Mouse (Mus musculus): ENCODE measurements around the gene Slfn1.
"Not testable (repeated sequence)": the region's sequence is repeated elsewhere in the genome, so short reads cannot be mapped to it uniquely, and the experiment has no call there.

Gene Slfn1

GRCm38 (mm10) chr11:83116597-83117227 is at the start of gene Slfn1:
Gene Slfn1, plus strand, starts transcription at chr11:83116849.
- DNase-seq (ENCODE audit: low spot score): no peak

GRCm38 (mm10) chr11:83067982-83068694 is 48.5 kb upstream of the Slfn1 start:
- no peak for DNase-seq (ENCODE audit: low spot score)

- DNase-seq (ENCODE audit: low spot score): no peak
Observed at GRCm38 (mm10) chr11:83070321-83070970, 46.2 kb upstream of the Slfn1 start.

GRCm38 (mm10) chr11:83077714-83078422 is 38.8 kb upstream of the Slfn1 start:
- no peak for DNase-seq (ENCODE audit: low spot score)

GRCm38 (mm10) chr11:83078423-83079140 is 38.1 kb upstream of the Slfn1 start:
- DNase-seq (ENCODE audit: low spot score): no peak

- no peak for DNase-seq (ENCODE audit: low spot score)
Observed at GRCm38 (mm10) chr11:83079487-83080199, 37.0 kb upstream of the Slfn1 start.

GRCm38 (mm10) chr11:83082741-83083473 is 33.7 kb upstream of the Slfn1 start:
- no peak for DNase-seq (ENCODE audit: low spot score)

- DNase-seq (ENCODE audit: low spot score): no peak
Observed at GRCm38 (mm10) chr11:83084161-83084560, 32.5 kb upstream of the Slfn1 start.

- DNase-seq (ENCODE audit: low spot score): no peak
Observed at GRCm38 (mm10) chr11:83084761-83085160, 31.9 kb upstream of the Slfn1 start.

- no peak for DNase-seq (ENCODE audit: low spot score)
Observed at GRCm38 (mm10) chr11:83115138-83115537, 1.5 kb upstream of the Slfn1 start.

- DNase-seq (ENCODE audit: low spot score): no peak
Observed at GRCm38 (mm10) chr11:83118056-83118455, 1.4 kb downstream of the Slfn1 start.

- DNase-seq (ENCODE audit: low spot score): no peak
Observed at GRCm38 (mm10) chr11:83121131-83121685, 4.6 kb downstream of the Slfn1 start.

GRCm38 (mm10) chr11:83123198-83123597 is 6.5 kb downstream of the Slfn1 start:
- no peak for DNase-seq (ENCODE audit: low spot score)

- no peak for DNase-seq (ENCODE audit: low spot score)
Observed at GRCm38 (mm10) chr11:83124906-83125305, 8.3 kb downstream of the Slfn1 start.

- not testable (repeated sequence) for DNase-seq (ENCODE audit: low spot score)
Observed at GRCm38 (mm10) chr11:83125633-83126032, 9.0 kb downstream of the Slfn1 start.

- not testable (repeated sequence) for DNase-seq (ENCODE audit: low spot score)
Observed at GRCm38 (mm10) chr11:83137253-83137652, 20.6 kb downstream of the Slfn1 start.

- DNase-seq (ENCODE audit: low spot score): not testable (repeated sequence)
Observed at GRCm38 (mm10) chr11:83148939-83149338, 32.3 kb downstream of the Slfn1 start.

All from testis, postnatal 10 days (tissue).